Mouse (Mus musculus): ENCODE data around the gene Lrrc59. TPM values are rescaled to one million over a fixed set of nuclear protein-coding genes. Genes with fewer than 3 reads are reported as not detected.

The Lrrc59 gene
- total RNA-seq, 2 experiments from 2014 or later: 74.8 to 75.8 TPM

GRCm38 (mm10) chr11:94610744-94611740, 18.5 kb upstream of the Lrrc59 start:
- TF ChIP-seq CTCF (conservative IDR thresholded peaks at IDR 0.05): no peak
- Histone ChIP-seq H3K4me3 (no peak overlapping the region), H3K27ac (0 out of 2 replicates have a peak overlapping the region, but pooled peaks have one; percentile 29)
- DNase-seq (ENCODE audit: low spot score in 2 of 2): no peak

GRCm38 (mm10) chr11:94614603-94615002, 15.0 kb upstream of the Lrrc59 start:
- no peak for DNase-seq (ENCODE audit: low spot score in 2 of 2)
- Histone ChIP-seq H3K4me3 (no peak overlapping the region), H3K27ac (no peak overlapping the region)
- no peak for TF ChIP-seq CTCF (conservative IDR thresholded peaks at IDR 0.05)

GRCm38 (mm10) chr11:94615494-94615893, 14.1 kb upstream of the Lrrc59 start:
- H3K27ac ChIP-seq: no peak overlapping the region
- H3K4me3 ChIP-seq: no peak overlapping the region
- TF ChIP-seq CTCF (conservative IDR thresholded peaks at IDR 0.05): no peak
- DNase-seq (ENCODE audit: low spot score in 2 of 2): no peak

GRCm38 (mm10) chr11:94617646-94618045, 11.9 kb upstream of the Lrrc59 start:
- no peak overlapping the region for H3K4me3 ChIP-seq
- no peak for TF ChIP-seq CTCF (conservative IDR thresholded peaks at IDR 0.05)
- no peak overlapping the region for H3K27ac ChIP-seq
- no peak for DNase-seq (ENCODE audit: low spot score in 2 of 2)

- DNase-seq (ENCODE audit: low spot score in 2 of 2): no peak
- TF ChIP-seq CTCF (conservative IDR thresholded peaks at IDR 0.05): no peak
- H3K27ac ChIP-seq: no peak overlapping the region
- H3K4me3 ChIP-seq: no peak overlapping the region
Measured at GRCm38 (mm10) chr11:94620766-94621457, 8.7 kb upstream of the Lrrc59 start.

- TF ChIP-seq CTCF (conservative IDR thresholded peaks at IDR 0.05): peak; percentile 59
- no peak for DNase-seq (ENCODE audit: low spot score in 2 of 2)
- Histone ChIP-seq H3K4me3 (no peak overlapping the region), H3K27ac (no peak overlapping the region)
Measured at GRCm38 (mm10) chr11:94621458-94621852, 8.1 kb upstream of the Lrrc59 start.

- no peak overlapping the region for H3K27ac ChIP-seq
- TF ChIP-seq CTCF (conservative IDR thresholded peaks at IDR 0.05): no peak
- no peak for DNase-seq (ENCODE audit: low spot score in 2 of 2)
- no peak overlapping the region for H3K4me3 ChIP-seq
Measured at GRCm38 (mm10) chr11:94622162-94622561, 7.4 kb upstream of the Lrrc59 start.

GRCm38 (mm10) chr11:94629884-94630198, 274 bp downstream of the Lrrc59 start:
- Histone ChIP-seq H3K4me3 (peak overlapping the region; percentile 99), H3K27ac (peak overlapping the region; percentile 91)
- DNase-seq (ENCODE audit: low spot score in 2 of 2): no peak
- TF ChIP-seq CTCF (conservative IDR thresholded peaks at IDR 0.05): no peak

- H3K4me3 ChIP-seq: peak overlapping the region; percentile 99
- no peak for TF ChIP-seq CTCF (conservative IDR thresholded peaks at IDR 0.05)
- no peak for DNase-seq (ENCODE audit: low spot score in 2 of 2)
- peak overlapping the region; percentile 91 for H3K27ac ChIP-seq
Measured at GRCm38 (mm10) chr11:94630199-94631011, 838 bp downstream of the Lrrc59 start.

GRCm38 (mm10) chr11:94631969-94632368, 2.4 kb downstream of the Lrrc59 start:
- no peak overlapping the region for H3K4me3 ChIP-seq
- H3K27ac ChIP-seq: no peak overlapping the region
- no peak for TF ChIP-seq CTCF (conservative IDR thresholded peaks at IDR 0.05)
- DNase-seq (ENCODE audit: low spot score in 2 of 2): no peak

GRCm38 (mm10) chr11:94632988-94633387, 3.4 kb downstream of the Lrrc59 start:
- H3K4me3 ChIP-seq: no peak overlapping the region
- no peak overlapping the region for H3K27ac ChIP-seq
- DNase-seq (ENCODE audit: low spot score in 2 of 2): no peak
- no peak for TF ChIP-seq CTCF (conservative IDR thresholded peaks at IDR 0.05)

- no peak for TF ChIP-seq CTCF (conservative IDR thresholded peaks at IDR 0.05)
- Histone ChIP-seq H3K4me3 (no peak overlapping the region), H3K27ac (no peak overlapping the region)
- DNase-seq (ENCODE audit: low spot score in 2 of 2): no peak
Measured at GRCm38 (mm10) chr11:94634431-94634830, 4.9 kb downstream of the Lrrc59 start.
